Mouse (Mus musculus) brown adipose tissue, adult 24 weeks (tissue): Measurements from ENCODE around the gene 3110082J24Rik. TPM values are rescaled to one million over a fixed set of nuclear protein-coding genes. Genes with fewer than 3 reads are reported as not detected.

Experiments used
- H3K27ac ChIP-seq: fragments of 200-500 bp; replicated peaks from 2 replicates; pipeline ENCODE4 v1.5.1; 2012; ENCODE audit warnings: low read depth, mild to moderate bottlenecking, low read length
- H3K4me1 ChIP-seq: fragments of 200-500 bp; 2 replicates; pipeline ENCODE4 v1.6.1; 2012; ENCODE audit warnings: low read length, mixed read lengths; ENCODE audit not compliant: control insufficient read depth, insufficient read depth, insufficient read length
- H3K4me3 ChIP-seq: fragments of 200-500 bp; 2 replicates; pipeline ENCODE4 v1.5.1; 2012; ENCODE audit warnings: low read depth, mild to moderate bottlenecking, low read length, moderate library complexity; ENCODE audit not compliant: insufficient read depth
- polyA plus RNA-seq: library from polyadenylated mRNA; stranded (reverse); fragments of >200 nt; gene quantifications from 2 replicates; pipeline ENCODE4 v1.2.4, GENCODE M21; 2012; ENCODE audit not compliant: missing spikeins, insufficient read depth, insufficient read length

3110082J24Rik gene
- not detected in 2 replicates for polyA plus RNA-seq

- Histone ChIP-seq H3K27ac (no peak within 1 kb of the TSS), H3K4me3 (peak within 1 kb of the TSS; percentile 37), H3K4me1 (no peaks in the 10 kb centered on the region)
Measured at GRCm38 (mm10) chr5:30105668-30106300, at the start of gene 3110082J24Rik. Gene 3110082J24Rik (minus strand): TSS chr5:30106086.

DNA sequence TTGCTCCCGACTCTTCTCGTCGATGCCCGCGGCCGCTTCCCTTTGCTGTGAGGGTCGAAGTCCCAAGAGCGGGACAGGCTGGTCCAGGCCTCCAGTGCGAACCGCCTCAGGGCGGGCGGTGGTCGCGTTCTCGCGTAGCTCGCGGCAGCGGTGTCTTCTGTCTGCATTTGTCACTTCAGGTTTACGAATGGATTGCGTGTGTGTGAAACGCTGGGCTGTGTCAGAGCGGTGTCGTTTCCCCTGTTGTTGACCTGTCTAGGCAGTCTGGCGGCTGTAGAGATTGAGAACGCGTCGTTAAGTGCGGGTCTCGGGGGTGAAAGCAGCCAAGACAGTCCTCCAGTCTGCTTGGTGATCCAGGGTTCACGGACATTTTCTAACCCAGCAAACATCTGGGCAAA lies 49.5 kb upstream of the 3110082J24Rik start:
- Histone ChIP-seq H3K27ac (peak overlapping the region; percentile 97), H3K4me1 (0 out of 2 replicates have a peak, but pooled peaks cover 5% of the 10 kb centered on the region), H3K4me3 (peak overlapping the region; percentile 69)

DNA sequence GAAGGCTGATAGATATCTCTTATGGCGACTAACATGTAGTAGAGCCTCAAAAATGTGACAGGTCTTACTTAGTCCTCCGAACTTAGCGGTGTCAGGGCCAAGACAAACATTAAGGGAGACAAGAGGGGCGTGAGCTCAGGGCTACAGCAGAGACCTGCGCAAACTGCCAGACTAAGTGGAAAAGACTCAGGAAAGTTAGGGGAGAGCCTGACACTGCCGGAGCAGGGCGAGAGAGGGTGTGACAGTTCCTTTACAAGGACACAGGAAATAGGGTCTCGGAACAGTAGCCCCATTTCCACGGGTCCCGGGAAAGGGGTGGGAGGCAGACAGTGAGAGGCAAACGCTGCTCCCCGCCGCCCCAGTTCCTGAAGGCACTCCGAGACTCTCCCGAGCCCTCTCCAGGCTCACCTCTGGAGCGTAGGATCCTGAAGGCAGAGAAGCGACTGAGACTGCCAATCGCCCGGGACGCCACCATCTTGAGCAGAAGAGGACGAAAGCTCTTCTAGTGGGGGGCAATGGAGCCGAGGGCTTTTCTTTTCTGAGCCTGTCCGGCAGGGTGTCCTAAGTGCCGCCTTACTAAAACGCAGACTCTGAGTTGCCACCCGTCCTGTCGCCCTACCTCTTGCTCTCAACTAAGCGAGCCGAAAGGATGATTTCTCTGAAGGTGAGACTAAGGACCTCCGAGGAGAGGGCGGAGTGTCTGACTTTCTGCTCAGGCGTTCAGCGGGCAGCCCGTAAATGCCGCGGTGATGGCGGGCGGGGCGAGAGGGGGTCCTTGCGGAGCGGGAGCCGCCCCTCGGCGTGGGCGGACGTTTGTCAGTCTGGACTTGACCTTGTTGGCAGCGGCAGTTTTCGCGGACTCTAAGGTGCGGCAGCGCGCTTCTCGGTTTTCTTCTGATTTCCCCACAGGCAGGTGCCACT lies 48.8 kb upstream of the 3110082J24Rik start, which contains the start of the genes Hadha and Hadhb:
TSS of gene Hadha (minus strand) at position 689 of the 921 bp plus-strand sequence.
TSS of gene Hadhb (plus strand) at position 775 of the 921 bp plus-strand sequence.
- peak within 1 kb of the TSS; percentile 97 for H3K27ac ChIP-seq
- peaks cover 7% of the 10 kb centered on the region; the same call in 1 of the 2 replicates for H3K4me1 ChIP-seq
- peak within 1 kb of the TSS; percentile 69 for H3K4me3 ChIP-seq

GRCm38 (mm10) chr5:30154013-30154412 lies 48.1 kb upstream of the 3110082J24Rik start:
- Histone ChIP-seq H3K27ac (peak overlapping the region; percentile 92), H3K4me1 (peaks cover 7% of the 10 kb centered on the region; the same call in 1 of the 2 replicates), H3K4me3 (peak overlapping the region; percentile 69)

DNA sequence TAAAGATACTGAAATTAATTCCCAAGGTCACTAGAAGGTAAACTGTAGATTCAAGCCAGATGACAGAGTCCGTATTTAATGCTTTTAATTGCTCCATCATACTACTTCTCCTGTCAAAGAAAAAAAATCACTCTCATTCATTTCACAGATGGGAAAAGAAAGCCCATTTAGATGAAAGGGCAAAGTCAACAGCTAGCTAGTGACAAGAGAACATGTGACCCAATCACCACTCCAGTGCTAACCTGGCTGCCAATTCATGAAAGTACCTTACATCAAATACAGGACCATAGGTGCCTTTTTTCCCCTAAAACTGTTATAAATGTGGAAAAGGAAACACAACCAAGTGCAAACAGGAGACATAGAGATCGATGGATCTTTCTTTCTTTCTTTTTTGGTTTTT lies 47.3 kb upstream of the 3110082J24Rik start:
- Histone ChIP-seq H3K4me1 (peaks cover 11% of the 10 kb centered on the region; the same call in 1 of the 2 replicates), H3K27ac (peak overlapping the region; percentile 88), H3K4me3 (peak overlapping the region; percentile 47)

DNA sequence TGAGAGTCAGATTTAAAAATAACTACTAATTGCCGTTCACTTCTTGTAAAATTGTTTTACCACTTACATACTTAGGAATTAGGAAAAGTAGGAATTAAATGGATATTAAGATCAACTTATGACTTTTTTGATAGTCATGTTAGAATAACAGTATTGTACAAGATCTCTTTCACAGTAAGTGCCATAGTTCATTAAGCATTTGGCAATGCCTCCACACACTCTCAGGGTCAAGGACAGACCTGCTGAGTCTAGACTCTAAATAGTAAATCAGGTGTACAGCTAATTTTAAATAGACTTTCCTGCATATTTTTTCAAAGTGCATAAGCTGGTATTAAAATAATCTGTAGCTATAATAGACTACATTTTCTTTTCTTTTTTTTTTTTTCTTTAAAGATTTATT lies 46.5 kb upstream of the 3110082J24Rik start:
- peak overlapping the region; percentile 66 for H3K27ac ChIP-seq
- no peak overlapping the region for H3K4me3 ChIP-seq
- peaks cover 13% of the 10 kb centered on the region; the same call in 1 of the 2 replicates for H3K4me1 ChIP-seq

- Histone ChIP-seq H3K27ac (peak overlapping the region; percentile 93; the same call in 1 of the 2 replicates), H3K4me3 (no peak overlapping the region)
Measured at GRCm38 (mm10) chr5:30152007-30152406, 46.1 kb upstream of the 3110082J24Rik start.

DNA sequence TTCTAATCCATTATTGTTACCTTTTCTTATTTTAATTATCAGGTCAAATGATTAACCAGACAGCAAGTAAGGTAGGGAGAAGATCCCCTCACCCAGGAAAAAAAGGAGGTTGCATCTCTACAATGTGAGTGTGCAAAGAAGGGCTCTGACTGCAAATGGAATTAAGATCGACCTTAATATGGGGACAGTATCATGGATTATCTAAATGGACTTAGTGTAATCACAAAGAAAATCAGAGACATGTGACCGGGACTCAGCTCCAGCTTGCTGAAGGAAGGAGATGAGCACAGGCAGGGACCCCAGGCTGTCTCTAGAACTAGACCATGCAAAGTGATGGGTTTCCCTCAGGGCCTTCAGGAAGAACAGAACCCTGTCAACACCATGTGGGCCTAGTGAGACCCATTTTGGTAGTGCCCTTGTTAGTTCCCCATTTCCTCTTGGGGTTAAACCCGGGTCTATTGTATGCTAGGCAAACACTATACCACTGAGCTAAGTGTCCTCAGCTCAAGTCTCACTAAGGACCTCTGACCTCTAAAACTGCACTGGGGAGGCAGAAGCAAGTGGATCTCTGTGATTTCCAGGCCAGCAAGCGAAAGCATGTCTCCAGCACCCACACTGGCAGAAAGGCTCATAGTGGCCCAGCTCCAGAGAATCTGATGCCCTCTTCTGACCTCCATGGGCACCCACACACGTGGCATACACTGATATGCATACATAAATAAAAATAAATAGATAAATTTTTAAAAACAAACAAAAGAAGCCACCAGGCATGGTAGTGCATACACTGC lies 42.4 kb upstream of the 3110082J24Rik start:
- Histone ChIP-seq H3K27ac (peak overlapping the region; percentile 91), H3K4me1 (peaks cover 13% of the 10 kb centered on the region; the same call in 1 of the 2 replicates), H3K4me3 (no peak overlapping the region)

More at GRCm38 (mm10) chr5:30152007-30152406, 46.1 kb upstream of the 3110082J24Rik start:
- H3K4me1 ChIP-seq: peaks cover 13% of the 10 kb centered on the region; the same call in 1 of the 2 replicates

DNA sequence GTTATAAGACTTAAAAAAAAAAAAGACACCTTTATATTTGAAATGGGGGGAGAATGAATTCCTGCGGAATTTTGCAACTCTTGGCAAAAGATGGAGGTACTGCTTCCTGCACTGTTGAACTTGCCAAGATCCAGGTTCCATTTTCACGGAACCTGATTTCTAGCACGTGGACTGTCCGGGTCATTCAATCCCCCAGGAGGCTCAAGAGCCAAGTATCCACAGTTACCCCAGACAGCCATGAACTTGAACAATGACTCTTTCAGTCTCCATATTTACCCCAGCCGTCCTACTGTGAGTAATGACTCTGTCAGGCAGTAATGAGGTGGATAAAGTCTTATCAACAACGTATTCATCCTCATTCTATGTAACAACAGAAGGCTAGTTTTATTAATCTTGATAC lies 40.6 kb upstream of the 3110082J24Rik start:
- H3K4me3 ChIP-seq: no peak overlapping the region
- peak overlapping the region; percentile 89 for H3K27ac ChIP-seq
- H3K4me1 ChIP-seq: peaks cover 13% of the 10 kb centered on the region; the same call in 1 of the 2 replicates

DNA sequence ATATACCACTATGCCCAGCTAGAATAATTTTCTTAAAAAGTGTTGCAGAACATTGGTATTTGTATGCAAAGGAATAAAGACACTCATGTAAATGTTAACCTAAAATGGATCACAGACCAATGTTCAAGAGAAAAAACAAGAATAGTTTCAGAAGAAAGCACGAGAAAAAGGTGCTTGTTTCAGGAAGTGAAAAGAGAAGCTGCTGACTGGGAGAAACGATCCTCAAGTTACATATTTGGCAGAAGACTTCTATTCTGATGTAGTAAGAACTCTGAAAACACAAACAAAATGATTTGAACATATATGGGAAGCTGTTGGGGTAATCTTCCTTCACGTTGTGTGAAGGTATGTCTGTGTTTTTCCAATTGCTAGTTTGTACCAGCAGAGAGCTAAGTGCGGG lies 32.3 kb upstream of the 3110082J24Rik start:
- Histone ChIP-seq H3K27ac (peak overlapping the region; percentile 63), H3K4me3 (no peak overlapping the region)

GRCm38 (mm10) chr5:30137271-30137670 lies 31.4 kb upstream of the 3110082J24Rik start:
- Histone ChIP-seq H3K4me1 (peaks cover 4% of the 10 kb centered on the region; the same call in 1 of the 2 replicates), H3K27ac (peak overlapping the region; percentile 97), H3K4me3 (no peak overlapping the region)

More for the DNA sequence above, 32.3 kb upstream of the 3110082J24Rik start:
- H3K4me1 ChIP-seq: peaks cover 4% of the 10 kb centered on the region; the same call in 1 of the 2 replicates

- H3K27ac ChIP-seq: peak overlapping the region; percentile 99
- peaks cover 4% of the 10 kb centered on the region; the same call in 1 of the 2 replicates for H3K4me1 ChIP-seq
- H3K4me3 ChIP-seq: no peak overlapping the region
Measured at GRCm38 (mm10) chr5:30135711-30136231, 29.9 kb upstream of the 3110082J24Rik start.

- H3K4me3 ChIP-seq: no peak overlapping the region
- no peak overlapping the region for H3K27ac ChIP-seq
- H3K4me1 ChIP-seq: peaks cover 5% of the 10 kb centered on the region; the same call in 1 of the 2 replicates
Measured at GRCm38 (mm10) chr5:30132173-30132572, 26.3 kb upstream of the 3110082J24Rik start.

DNA sequence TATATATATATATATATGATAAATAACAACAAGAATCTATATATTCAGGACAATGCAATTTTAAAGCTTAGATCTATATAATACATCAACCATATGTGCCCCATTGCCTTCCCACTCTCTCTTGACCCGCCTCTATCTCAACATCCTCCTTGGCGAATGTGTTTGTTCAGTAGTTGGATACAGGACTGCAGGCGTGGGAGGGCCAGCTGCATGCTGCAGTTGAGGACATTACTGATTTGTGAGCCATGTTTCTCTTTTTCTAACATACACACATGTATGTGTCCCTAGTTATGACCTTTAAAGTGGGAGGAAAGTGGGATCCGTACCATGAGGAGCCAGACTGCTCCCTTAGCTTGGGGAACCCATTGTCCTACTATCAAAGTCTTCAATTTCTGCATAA lies 25.4 kb upstream of the 3110082J24Rik start:
- Histone ChIP-seq H3K27ac (no peak overlapping the region), H3K4me3 (no peak overlapping the region)

More for the DNA sequence above, 25.4 kb upstream of the 3110082J24Rik start:
- 0 out of 2 replicates have a peak, but pooled peaks cover 2% of the 10 kb centered on the region for H3K4me1 ChIP-seq
